Mouse (Mus musculus): ENCODE measurements around the gene Stau1. TPM values are rescaled to one million over a fixed set of nuclear protein-coding genes. Genes with fewer than 3 reads are reported as not detected.

Gene Stau1
- total RNA-seq, 2 experiments from 2014 or later = 35.3 to 37.0 TPM

GRCm38 (mm10) chr2:166943146-166943545 lies 53.0 kb downstream of the Stau1 start:
- no peak for DNase-seq
- H3K27ac ChIP-seq = no peak overlapping the region; the same call in 1 of the 2 replicates
- intact Hi-C loops (cut with DNase I) = no loop called here
- no peak overlapping the region for H3K4me3 ChIP-seq
- no peak for TF ChIP-seq CTCF (IDR thresholded peaks at IDR 0.05)

DNA sequence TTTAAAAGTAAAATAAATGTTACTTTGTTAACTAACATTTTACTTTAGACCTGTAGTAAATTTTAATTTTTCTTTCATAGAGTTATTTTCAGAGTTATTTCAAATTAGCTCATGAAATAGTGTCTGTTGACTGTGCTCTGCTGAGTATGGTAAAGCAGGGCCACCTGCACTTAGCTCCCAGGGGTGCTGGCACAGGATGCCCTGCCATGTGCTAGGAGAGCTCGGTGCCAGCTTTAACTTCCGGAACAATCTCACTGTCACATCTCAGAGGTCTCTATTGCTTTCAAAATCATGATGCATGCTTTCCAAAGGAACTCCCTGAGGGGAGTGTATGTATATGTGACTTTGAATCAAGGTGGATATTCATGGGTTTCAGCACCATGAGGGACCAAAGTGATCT lies 59.9 kb downstream of the Stau1 start:
- no peak overlapping the region for H3K27ac ChIP-seq
- H3K4me3 ChIP-seq = no peak overlapping the region
- DNase-seq = no peak
- intact Hi-C loops (cut with DNase I) = no loop called here
- no peak for TF ChIP-seq CTCF (IDR thresholded peaks at IDR 0.05)

- TF ChIP-seq CTCF (IDR thresholded peaks at IDR 0.05) = no peak
- DNase-seq = no peak
- no peak overlapping the region for H3K27ac ChIP-seq
- no peak overlapping the region for H3K4me3 ChIP-seq
- intact Hi-C loops (cut with DNase I) = no loop called here
Measured at GRCm38 (mm10) chr2:166935582-166935981, 60.5 kb downstream of the Stau1 start.

DNA sequence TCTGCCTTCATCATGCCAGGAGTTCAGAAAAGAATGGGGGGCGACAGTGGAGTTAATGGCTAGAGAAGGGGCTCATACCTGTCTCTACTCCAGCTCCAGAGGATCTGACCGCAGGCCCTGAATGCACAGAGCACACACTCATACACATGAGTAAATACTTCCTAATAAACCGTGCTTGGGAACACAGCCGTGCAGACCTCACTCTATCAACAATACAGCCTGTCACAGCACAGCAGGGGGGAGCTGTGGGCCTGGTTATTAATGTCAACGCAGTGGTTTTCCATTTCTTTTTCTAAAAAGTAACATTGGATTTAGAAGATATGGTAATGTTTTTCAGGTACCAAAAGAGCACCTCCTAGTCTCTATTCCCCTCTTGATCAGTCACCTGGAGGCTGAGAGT lies 61.7 kb downstream of the Stau1 start:
- TF ChIP-seq CTCF (IDR thresholded peaks at IDR 0.05) = no peak
- H3K27ac ChIP-seq = no peak overlapping the region
- DNase-seq = no peak
- intact Hi-C loops (cut with DNase I) = loop anchor here (5.0 kb wide), 1 partner anchor 57 kb away; no protein-coding TSS in a partner anchor
- H3K4me3 ChIP-seq = no peak overlapping the region

DNA sequence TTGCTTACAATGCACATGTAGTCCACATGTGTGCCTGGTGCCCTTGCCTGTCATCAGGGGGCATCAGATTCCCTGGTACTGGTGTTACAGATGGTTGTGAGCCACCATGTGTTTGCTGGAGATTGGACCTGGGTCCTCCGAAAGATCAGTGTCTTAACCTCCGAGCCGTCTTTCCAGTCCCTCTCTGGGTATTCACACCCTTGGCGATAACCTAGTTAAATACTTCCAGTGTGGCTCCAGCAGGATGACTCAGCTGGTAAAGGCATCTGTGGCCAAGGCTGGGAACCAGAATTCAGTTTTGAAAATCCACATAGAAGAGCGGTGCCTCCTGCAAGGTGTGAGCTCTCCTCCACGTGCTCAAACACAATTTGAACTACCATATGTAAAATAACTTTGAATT lies 62.2 kb downstream of the Stau1 start:
- TF ChIP-seq CTCF (IDR thresholded peaks at IDR 0.05) = no peak
- H3K4me3 ChIP-seq = no peak overlapping the region
- no peak for DNase-seq
- H3K27ac ChIP-seq = no peak overlapping the region
- intact Hi-C loops (cut with DNase I) = loop anchor here (5.0 kb wide), 1 partner anchor 57 kb away; no protein-coding TSS in a partner anchor

GRCm38 (mm10) chr2:166923971-166924370 lies 72.1 kb downstream of the Stau1 start:
- no peak for TF ChIP-seq CTCF (IDR thresholded peaks at IDR 0.05)
- no peak for DNase-seq
- no peak overlapping the region for H3K4me3 ChIP-seq
- intact Hi-C loops (cut with DNase I) = no loop called here
- no peak overlapping the region for H3K27ac ChIP-seq

DNA sequence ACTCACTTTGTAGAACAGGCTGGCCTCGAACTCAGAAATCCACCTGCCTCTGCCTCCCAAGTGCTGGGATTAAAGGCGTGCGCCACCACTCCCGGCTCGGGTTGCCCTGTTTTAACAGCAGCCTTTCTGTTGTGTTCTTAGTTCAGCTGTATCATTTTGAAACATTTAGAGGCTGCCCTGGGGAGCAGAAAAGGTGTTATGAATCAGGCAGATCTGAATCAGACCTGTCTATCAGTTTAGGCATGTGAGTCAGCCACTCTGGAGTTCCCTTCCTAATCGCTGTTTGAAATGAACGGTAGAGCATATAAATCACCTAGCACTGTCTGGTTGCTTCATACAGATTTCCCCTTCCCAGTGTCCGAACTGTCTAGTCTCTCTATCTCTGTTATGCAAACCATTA lies 85.6 kb downstream of the Stau1 start:
- intact Hi-C loops (cut with DNase I) = no loop called here
- no peak for TF ChIP-seq CTCF (IDR thresholded peaks at IDR 0.05)
- no peak for DNase-seq
- H3K4me3 ChIP-seq = no peak overlapping the region
- H3K27ac ChIP-seq = no peak overlapping the region

DNA sequence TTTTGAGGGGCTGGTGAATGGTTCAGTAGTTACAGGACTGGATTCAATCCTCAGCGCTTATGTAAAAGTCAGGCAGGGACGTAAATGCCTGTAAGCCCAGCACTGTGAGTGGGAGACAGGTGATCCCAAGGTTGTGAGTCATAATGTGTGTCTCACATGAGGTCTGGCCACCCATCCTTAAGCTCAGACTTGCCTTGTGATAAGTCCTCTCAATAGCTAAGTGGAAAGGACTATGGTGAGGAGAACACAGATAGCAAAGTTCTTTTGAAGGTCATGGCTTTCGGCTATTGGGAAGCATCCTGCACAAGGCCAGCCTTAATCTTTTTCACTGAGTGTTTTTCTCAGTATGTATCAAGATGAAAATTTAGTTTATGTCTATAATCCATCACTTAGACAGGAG lies 86.4 kb downstream of the Stau1 start:
- intact Hi-C loops (cut with DNase I) = no loop called here
- H3K4me3 ChIP-seq = no peak overlapping the region
- DNase-seq = no peak
- no peak for TF ChIP-seq CTCF (IDR thresholded peaks at IDR 0.05)
- H3K27ac ChIP-seq = no peak overlapping the region

GRCm38 (mm10) chr2:166906523-166907182 lies 89.4 kb downstream of the Stau1 start:
- H3K27ac ChIP-seq = peak overlapping the region; percentile 98
- peak overlapping the region; percentile 92 for H3K4me3 ChIP-seq
- no peak for TF ChIP-seq CTCF (IDR thresholded peaks at IDR 0.05)
- DNase-seq = peak; percentile 42
- intact Hi-C loops (cut with DNase I) = no loop called here

DNA sequence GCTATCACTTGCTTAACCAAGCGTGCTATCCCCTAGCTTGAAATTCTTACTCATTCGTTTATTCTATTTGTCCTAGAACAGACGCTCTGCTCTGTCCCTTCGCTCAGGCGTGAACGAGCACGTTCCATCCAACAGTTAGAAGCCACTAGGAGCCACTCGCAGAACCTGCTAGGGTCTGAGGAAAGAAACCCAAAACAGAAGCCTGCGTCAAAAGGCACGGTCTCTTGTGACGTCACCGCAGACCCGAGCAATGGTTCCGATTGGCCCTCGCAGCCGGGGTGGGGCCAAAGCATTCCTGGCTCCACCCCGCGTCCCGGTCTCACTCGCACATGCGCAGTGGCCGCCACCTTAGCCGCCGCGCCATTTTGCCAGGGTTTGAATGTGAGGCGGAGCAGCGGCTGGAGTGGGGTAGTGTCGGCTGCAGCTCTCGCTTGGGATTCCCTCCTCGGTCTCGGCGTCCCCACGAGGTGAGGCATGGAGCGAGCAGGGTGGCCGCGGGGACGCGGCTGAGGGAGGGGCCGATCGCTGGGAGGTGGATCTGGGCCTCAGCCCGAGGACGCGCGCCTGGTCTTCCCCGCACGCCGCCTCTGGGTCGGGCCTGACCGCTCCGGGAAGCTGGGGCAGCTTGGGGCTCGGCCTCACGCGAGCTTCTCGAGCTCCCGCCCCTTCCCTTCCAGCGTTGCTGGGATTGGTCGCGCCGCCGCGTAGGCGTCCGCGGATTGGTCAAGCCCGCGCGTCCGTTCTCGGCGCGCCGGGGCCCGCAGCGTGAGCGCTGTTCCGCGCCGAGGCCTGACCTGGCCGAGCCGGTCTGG lies 90.2 kb downstream of the Stau1 start, which contains the start of gene Cse1l:
Gene Cse1l, plus strand, starts transcription at position 330 of the 812 bp plus-strand sequence.
- peak; percentile 98 for DNase-seq
- intact Hi-C loops (cut with DNase I) = no loop called here
- peak within 1 kb of the TSS; percentile 98 for H3K27ac ChIP-seq
- TF ChIP-seq CTCF (IDR thresholded peaks at IDR 0.05) = no peak
- peak within 1 kb of the TSS; percentile 92 for H3K4me3 ChIP-seq

DNA sequence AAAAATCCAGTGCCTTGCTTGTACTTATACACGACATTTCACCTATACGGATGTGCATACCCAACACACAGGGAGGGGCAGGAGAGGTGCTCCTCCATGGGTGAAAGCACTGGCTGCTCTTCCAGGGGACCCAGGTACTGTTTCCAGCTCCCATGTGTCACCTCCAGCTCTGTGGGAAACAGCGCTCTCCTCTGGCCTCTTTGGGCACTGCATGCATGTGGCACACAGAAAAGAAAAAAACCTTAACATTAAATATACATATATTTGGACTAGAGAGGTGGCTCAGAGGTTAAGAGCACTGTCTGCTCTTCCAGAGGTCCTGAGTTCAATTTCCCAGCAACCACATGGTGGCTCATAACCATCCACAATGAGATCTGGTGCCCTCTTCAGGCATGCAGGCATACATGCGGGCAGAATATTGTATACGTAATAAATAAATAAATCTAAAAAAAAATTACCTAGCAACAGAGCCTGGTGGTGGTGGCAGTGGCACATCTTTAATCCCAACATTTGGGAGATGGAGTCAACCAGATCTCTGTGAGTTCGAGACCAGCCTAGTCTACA lies 92.3 kb downstream of the Stau1 start:
- Histone ChIP-seq H3K4me3 (no peak overlapping the region), H3K27ac (no peak overlapping the region)
- intact Hi-C loops (cut with DNase I) = no loop called here
- TF ChIP-seq CTCF (IDR thresholded peaks at IDR 0.05) = peak; percentile 21; the same call in 1 of the 2 replicates
- DNase-seq = no peak

DNA sequence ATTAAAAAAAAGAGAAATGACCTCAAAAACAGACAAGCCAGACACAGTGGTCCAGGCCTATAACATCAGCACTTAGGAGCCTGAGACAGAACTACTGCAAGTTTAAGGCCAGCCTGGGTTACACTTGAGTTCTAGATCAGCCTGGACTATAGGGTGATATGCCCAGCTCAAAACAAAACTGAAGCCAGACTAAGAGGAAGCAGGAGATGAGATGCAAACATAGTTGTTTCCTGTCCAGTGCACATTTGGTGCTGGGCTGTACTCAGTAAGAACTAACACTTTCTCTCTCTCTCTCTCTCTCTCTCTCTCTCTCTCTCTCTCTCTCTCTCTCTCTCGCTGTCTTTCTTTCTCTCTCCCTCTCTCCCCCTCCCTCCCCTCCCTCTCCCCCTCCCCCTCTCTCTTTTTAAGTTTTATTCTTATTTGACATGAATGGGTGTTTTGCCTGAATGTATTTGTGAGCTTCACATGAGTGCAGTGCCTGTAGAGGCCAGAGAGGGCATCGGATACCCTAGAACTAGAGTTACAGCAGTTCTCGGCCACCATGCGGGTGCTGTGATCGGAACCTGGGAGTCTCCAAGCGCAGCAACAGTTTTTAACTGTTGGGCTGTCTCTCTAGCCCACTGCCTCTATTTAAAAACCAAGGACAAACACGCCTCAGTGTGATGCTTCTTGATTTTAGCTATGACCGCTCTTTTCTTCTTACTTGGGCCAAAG lies 95.2 kb downstream of the Stau1 start:
- no peak for TF ChIP-seq CTCF (IDR thresholded peaks at IDR 0.05)
- DNase-seq = no peak
- H3K4me3 ChIP-seq = no peak overlapping the region
- H3K27ac ChIP-seq = no peak overlapping the region
- intact Hi-C loops (cut with DNase I) = no loop called here

Data from gastrocnemius, adult 2 months (tissue).